Mouse (Mus musculus): ENCODE results near the gene Gramd4. TPM values are rescaled to one million over a fixed set of nuclear protein-coding genes. Genes with fewer than 3 reads are reported as not detected.
A peak's percentile ranks its signal among the peaks of the same experiment; 100 is the strongest.

Gene Gramd4
- polyA plus RNA-seq, 1 experiment from 2014 or later, result 25.4 TPM

GRCm38 (mm10) chr15:86061848-86062481 is 4.5 kb downstream of the Gramd4 start:
- H3K27ac ChIP-seq (replicated peaks), result no peak overlapping the region

GRCm38 (mm10) chr15:86064191-86064849 is 6.8 kb downstream of the Gramd4 start:
- H3K4me2 ChIP-seq, result no peak overlapping the region
- H3K27ac ChIP-seq (replicated peaks), result no peak overlapping the region
- H3K36me3 ChIP-seq, result no peaks in the 10 kb centered on the region
- H3K4me1 ChIP-seq, result peaks cover 77% of the 10 kb centered on the region
- no peak overlapping the region for H3K9ac ChIP-seq (replicated peaks)
- no peak for ATAC-seq (ENCODE audit: low FRiP score)
- H3K4me3 ChIP-seq (replicated peaks), result no peak overlapping the region
- H3K27me3 ChIP-seq (replicated peaks), result no peaks in the 10 kb centered on the region
- no peaks in the 10 kb centered on the region for H3K9me3 ChIP-seq (replicated peaks)
- WGBS, result 88% methylated on average over 8 of the region's 8 CpGs

More at GRCm38 (mm10) chr15:86061848-86062481, 4.5 kb downstream of the Gramd4 start:
- H3K36me3 ChIP-seq, result no peaks in the 10 kb centered on the region
- 43% methylated on average over 6 of the region's 6 CpGs for WGBS
- peaks cover 68% of the 10 kb centered on the region for H3K4me1 ChIP-seq
- H3K27me3 ChIP-seq (replicated peaks), result no peaks in the 10 kb centered on the region
- H3K4me2 ChIP-seq, result peak overlapping the region; percentile 74
- no peak for ATAC-seq (ENCODE audit: low FRiP score)
- no peak overlapping the region for H3K4me3 ChIP-seq (replicated peaks)
- no peaks in the 10 kb centered on the region for H3K9me3 ChIP-seq (replicated peaks)
- H3K9ac ChIP-seq (replicated peaks), result peak overlapping the region; percentile 96; the same call in 1 of the 2 replicates

- H3K4me1 ChIP-seq, result peaks cover 77% of the 10 kb centered on the region
- H3K9me3 ChIP-seq (replicated peaks), result no peaks in the 10 kb centered on the region
- H3K4me3 ChIP-seq (replicated peaks), result no peak overlapping the region
- WGBS, result 88% methylated on average over 3 of the region's 3 CpGs
- no peak overlapping the region for H3K4me2 ChIP-seq
- H3K9ac ChIP-seq (replicated peaks), result no peak overlapping the region
- ATAC-seq (ENCODE audit: low FRiP score), result no peak
- H3K27ac ChIP-seq (replicated peaks), result no peak overlapping the region
- no peaks in the 10 kb centered on the region for H3K27me3 ChIP-seq (replicated peaks)
- H3K36me3 ChIP-seq, result no peaks in the 10 kb centered on the region
Measured at GRCm38 (mm10) chr15:86064850-86065229, 7.3 kb downstream of the Gramd4 start.

GRCm38 (mm10) chr15:86065367-86065766 is 7.9 kb downstream of the Gramd4 start:
- Histone ChIP-seq H3K9me3 (replicated peaks) (no peaks in the 10 kb centered on the region), H3K4me1 (peaks cover 77% of the 10 kb centered on the region), H3K4me3 (replicated peaks) (no peak overlapping the region), H3K36me3 (no peaks in the 10 kb centered on the region), H3K27ac (replicated peaks) (no peak overlapping the region), H3K9ac (replicated peaks) (no peak overlapping the region), H3K4me2 (no peak overlapping the region), H3K27me3 (replicated peaks) (no peaks in the 10 kb centered on the region)
- WGBS, result 91% methylated on average over 4 of the region's 4 CpGs
- ATAC-seq (ENCODE audit: low FRiP score), result no peak

- Histone ChIP-seq H3K36me3 (no peaks in the 10 kb centered on the region), H3K4me2 (no peak overlapping the region), H3K9me3 (replicated peaks) (no peaks in the 10 kb centered on the region), H3K27me3 (replicated peaks) (no peaks in the 10 kb centered on the region), H3K9ac (replicated peaks) (no peak overlapping the region), H3K4me1 (peaks cover 70% of the 10 kb centered on the region), H3K4me3 (replicated peaks) (no peak overlapping the region), H3K27ac (replicated peaks) (no peak overlapping the region)
- ATAC-seq (ENCODE audit: low FRiP score), result no peak
- WGBS, result 78% methylated on average over 14 of the region's 14 CpGs
Measured at GRCm38 (mm10) chr15:86066836-86067580, 9.5 kb downstream of the Gramd4 start.

- no peaks in the 10 kb centered on the region for H3K36me3 ChIP-seq
- no peak overlapping the region for H3K4me2 ChIP-seq
- H3K9ac ChIP-seq (replicated peaks), result no peak overlapping the region
- no peaks in the 10 kb centered on the region for H3K27me3 ChIP-seq (replicated peaks)
- peaks cover 65% of the 10 kb centered on the region for H3K4me1 ChIP-seq
- no peak overlapping the region for H3K27ac ChIP-seq (replicated peaks)
- H3K4me3 ChIP-seq (replicated peaks), result no peak overlapping the region
- no peaks in the 10 kb centered on the region for H3K9me3 ChIP-seq (replicated peaks)
- 54% methylated on average over 6 of the region's 6 CpGs for WGBS
- no peak for ATAC-seq (ENCODE audit: low FRiP score)
Measured at GRCm38 (mm10) chr15:86067581-86067910, 10.1 kb downstream of the Gramd4 start.

GRCm38 (mm10) chr15:86067941-86068495 is 10.5 kb downstream of the Gramd4 start:
- no peak overlapping the region for H3K4me3 ChIP-seq (replicated peaks)
- H3K9me3 ChIP-seq (replicated peaks), result no peaks in the 10 kb centered on the region
- no peaks in the 10 kb centered on the region for H3K27me3 ChIP-seq (replicated peaks)
- no peak for ATAC-seq (ENCODE audit: low FRiP score)
- no peak overlapping the region for H3K27ac ChIP-seq (replicated peaks)
- H3K9ac ChIP-seq (replicated peaks), result no peak overlapping the region
- peaks cover 60% of the 10 kb centered on the region for H3K4me1 ChIP-seq
- 74% methylated on average over 4 of the region's 4 CpGs for WGBS
- no peaks in the 10 kb centered on the region for H3K36me3 ChIP-seq
- H3K4me2 ChIP-seq, result no peak overlapping the region

GRCm38 (mm10) chr15:86069011-86069791 is 11.7 kb downstream of the Gramd4 start:
- H3K27ac ChIP-seq (replicated peaks), result peak overlapping the region; percentile 10; the same call in 1 of the 2 replicates
- no peak for ATAC-seq (ENCODE audit: low FRiP score)
- H3K27me3 ChIP-seq (replicated peaks), result no peaks in the 10 kb centered on the region
- no peak overlapping the region for H3K9ac ChIP-seq (replicated peaks)
- H3K36me3 ChIP-seq, result no peaks in the 10 kb centered on the region
- H3K4me3 ChIP-seq (replicated peaks), result no peak overlapping the region
- H3K9me3 ChIP-seq (replicated peaks), result no peaks in the 10 kb centered on the region
- H3K4me2 ChIP-seq, result no peak overlapping the region
- 81% methylated on average over 10 of the region's 10 CpGs for WGBS
- peaks cover 53% of the 10 kb centered on the region for H3K4me1 ChIP-seq

- 53% methylated on average over 11 of the region's 11 CpGs for WGBS
- H3K4me1 ChIP-seq, result peaks cover 49% of the 10 kb centered on the region
Measured at GRCm38 (mm10) chr15:86070368-86070767, 12.9 kb downstream of the Gramd4 start.

GRCm38 (mm10) chr15:86071166-86071565 is 13.7 kb downstream of the Gramd4 start:
- H3K27me3 ChIP-seq (replicated peaks), result no peaks in the 10 kb centered on the region
- H3K4me1 ChIP-seq, result peaks cover 52% of the 10 kb centered on the region
- H3K27ac ChIP-seq (replicated peaks), result no peak overlapping the region
- no peak overlapping the region for H3K4me3 ChIP-seq (replicated peaks)
- H3K9ac ChIP-seq (replicated peaks), result no peak overlapping the region
- no peak for ATAC-seq (ENCODE audit: low FRiP score)
- 89% methylated on average over 1 of the region's 1 CpGs for WGBS
- no peaks in the 10 kb centered on the region for H3K9me3 ChIP-seq (replicated peaks)
- H3K36me3 ChIP-seq, result no peaks in the 10 kb centered on the region
- no peak overlapping the region for H3K4me2 ChIP-seq

More at GRCm38 (mm10) chr15:86070368-86070767, 12.9 kb downstream of the Gramd4 start:
- no peaks in the 10 kb centered on the region for H3K27me3 ChIP-seq (replicated peaks)
- no peaks in the 10 kb centered on the region for H3K9me3 ChIP-seq (replicated peaks)
- ATAC-seq (ENCODE audit: low FRiP score), result no peak
- no peak overlapping the region for H3K9ac ChIP-seq (replicated peaks)
- no peak overlapping the region for H3K4me2 ChIP-seq
- peak overlapping the region; percentile 54; the same call in 1 of the 2 replicates for H3K27ac ChIP-seq (replicated peaks)
- no peaks in the 10 kb centered on the region for H3K36me3 ChIP-seq
- H3K4me3 ChIP-seq (replicated peaks), result no peak overlapping the region
